Mouse (Mus musculus): Measurements from ENCODE around the gene Omt2a. TPM values are rescaled to one million over a fixed set of nuclear protein-coding genes. Genes with fewer than 3 reads are reported as not detected.
A peak's percentile ranks its signal among the peaks of the same experiment; 100 is the strongest.
"Not testable (repeated sequence)": the region's sequence is repeated elsewhere in the genome, so short reads cannot be mapped to it uniquely, and the experiment has no call there.

Gene Omt2a
- polyA plus RNA-seq, 1 experiment: not detected

DNA sequence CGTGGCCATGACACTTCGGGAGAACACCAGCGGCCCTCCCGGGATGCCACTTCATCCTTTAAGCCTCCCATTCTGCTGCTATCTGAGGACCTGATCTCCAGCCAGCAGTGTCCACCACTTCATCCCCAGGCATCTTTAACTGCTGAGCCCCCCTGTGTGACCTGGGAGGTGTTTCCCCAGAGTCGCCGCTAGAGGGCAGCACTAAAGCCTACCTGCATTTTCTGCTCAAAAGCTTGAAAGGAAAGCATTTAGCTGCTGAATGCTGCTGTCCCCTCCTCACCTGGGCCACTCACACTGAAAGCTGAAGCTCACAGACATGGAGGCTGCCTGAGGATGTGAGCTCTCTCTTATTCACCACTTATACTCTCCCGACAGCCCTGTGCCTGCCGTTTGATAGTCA, 25.7 kb upstream of the Omt2a start:
- WGBS: 25% methylated on average over 8 of the region's 8 CpGs
- not testable (repeated sequence) for H3K27me3 ChIP-seq (ENCODE audit: control insufficient read depth, insufficient read depth, low read length)

DNA sequence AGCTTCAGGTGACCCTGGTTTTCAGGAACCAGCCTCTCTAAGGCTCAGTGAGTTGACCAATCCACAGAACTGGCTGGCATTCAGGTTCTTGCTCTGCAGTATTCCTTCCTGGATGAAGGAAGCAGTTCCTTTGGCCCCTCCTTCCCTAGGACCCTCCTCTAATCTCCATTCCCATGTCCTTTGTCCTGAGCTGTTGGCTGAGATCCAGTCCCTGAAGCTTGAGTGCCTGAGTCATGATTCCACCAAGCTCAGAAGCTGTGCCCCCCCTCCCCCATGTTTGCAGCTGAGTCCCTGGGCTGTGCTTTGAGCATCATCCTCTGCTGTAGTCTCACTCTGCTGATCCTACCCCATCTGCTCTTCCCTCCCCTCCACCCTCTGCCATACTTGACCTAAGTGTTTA, 22.5 kb upstream of the Omt2a start:
- H3K27ac ChIP-seq (ENCODE audit: insufficient read depth, low read length); H3K4me3 ChIP-seq (ENCODE audit: extremely low read depth, insufficient read depth, insufficient read length); H3K4me1 ChIP-seq (ENCODE audit: control insufficient read depth, insufficient read depth, insufficient read length); H3K36me3 ChIP-seq (ENCODE audit: control insufficient read depth, insufficient read depth, low read length); H3K27me3 ChIP-seq (ENCODE audit: control insufficient read depth, insufficient read depth, low read length); DNase-seq (ENCODE audit: low read depth in 1 of 2, low spot score in 2 of 2): not testable (repeated sequence)

More for the DNA sequence above, 25.7 kb upstream of the Omt2a start:
- not testable (repeated sequence) for H3K4me1 ChIP-seq (ENCODE audit: control insufficient read depth, insufficient read depth, insufficient read length); H3K4me3 ChIP-seq (ENCODE audit: extremely low read depth, insufficient read depth, insufficient read length); H3K27ac ChIP-seq (ENCODE audit: insufficient read depth, low read length); H3K36me3 ChIP-seq (ENCODE audit: control insufficient read depth, insufficient read depth, low read length)
- peak; percentile 38; the same call in 1 of the 2 replicates for TF ChIP-seq CTCF (IDR thresholded peaks at IDR 0.05; ENCODE audit: extremely low read depth, insufficient read depth, insufficient read length, insufficient replicate concordance)
- DNase-seq (ENCODE audit: low read depth in 1 of 2, low spot score in 2 of 2): peak in 1 of 2 experiments; percentile 32

DNA sequence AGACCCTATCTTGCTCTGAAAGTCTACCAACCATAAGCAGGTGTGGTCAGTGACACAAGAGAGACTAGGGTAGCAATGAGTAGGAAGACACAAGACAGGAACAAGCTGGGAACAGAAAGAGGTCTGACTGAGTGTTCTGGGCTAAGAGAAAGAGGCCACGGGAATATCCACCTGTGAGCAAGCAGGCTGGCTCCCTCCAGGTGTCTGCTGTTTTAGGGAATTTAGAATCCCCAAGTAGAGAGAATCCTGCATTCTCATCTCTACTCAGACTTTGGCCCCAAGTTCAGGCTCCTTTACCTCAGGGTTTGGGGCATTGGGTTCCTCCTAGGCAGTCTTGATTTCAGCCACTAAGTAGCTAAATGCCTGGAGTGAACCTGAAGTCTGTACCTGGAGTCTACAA, 12.7 kb upstream of the Omt2a start, which contains the start of gene Omt2b:
Omt2b (plus strand) TSS at position 301 of the 400 bp plus-strand sequence.
- not testable (repeated sequence) for H3K27me3 ChIP-seq (ENCODE audit: control insufficient read depth, insufficient read depth, low read length); H3K36me3 ChIP-seq (ENCODE audit: control insufficient read depth, insufficient read depth, low read length); H3K4me3 ChIP-seq (ENCODE audit: extremely low read depth, insufficient read depth, insufficient read length); H3K4me1 ChIP-seq (ENCODE audit: control insufficient read depth, insufficient read depth, insufficient read length); DNase-seq (ENCODE audit: low read depth in 1 of 2, low spot score in 2 of 2); H3K27ac ChIP-seq (ENCODE audit: insufficient read depth, low read length)
- 88% methylated on average over 1 of the region's 1 CpGs for WGBS

DNA sequence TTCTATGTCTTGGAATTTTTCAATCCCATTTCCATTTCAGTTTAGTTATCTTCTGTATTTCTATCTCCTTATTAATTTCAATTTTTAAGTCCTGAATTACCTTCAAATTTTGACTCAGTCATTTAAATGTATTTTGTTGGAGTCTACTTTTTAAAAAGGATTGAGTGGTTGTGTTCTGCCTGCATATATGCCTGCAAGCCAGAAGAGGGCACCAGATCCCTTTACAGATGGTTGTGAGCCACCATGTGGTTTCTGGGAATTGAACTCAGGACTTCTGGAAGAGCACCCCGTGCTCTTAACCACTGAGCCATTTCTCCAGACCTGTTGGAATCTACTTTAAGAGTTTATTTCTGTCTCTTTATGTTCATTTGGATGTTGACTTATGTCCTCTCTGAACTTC, 4.9 kb upstream of the Omt2a start:
- Histone ChIP-seq H3K36me3 (ENCODE audit: control insufficient read depth, insufficient read depth, low read length) (no peaks in the 10 kb centered on the region), H3K4me3 (ENCODE audit: extremely low read depth, insufficient read depth, insufficient read length) (no peak overlapping the region), H3K4me1 (ENCODE audit: control insufficient read depth, insufficient read depth, insufficient read length) (no peaks in the 10 kb centered on the region), H3K27me3 (ENCODE audit: control insufficient read depth, insufficient read depth, low read length) (no peaks in the 10 kb centered on the region), H3K27ac (ENCODE audit: insufficient read depth, low read length) (no peak overlapping the region)
- no peak for DNase-seq (ENCODE audit: low read depth in 1 of 2, low spot score in 2 of 2)
- WGBS: 3% methylated on average over 1 of the region's 1 CpGs
- TF ChIP-seq CTCF (IDR thresholded peaks at IDR 0.05; ENCODE audit: extremely low read depth, insufficient read depth, insufficient read length, insufficient replicate concordance) (no peak), POLR2A (IDR thresholded peaks at IDR 0.05; ENCODE audit: low read depth, low read length) (no peak)

DNA sequence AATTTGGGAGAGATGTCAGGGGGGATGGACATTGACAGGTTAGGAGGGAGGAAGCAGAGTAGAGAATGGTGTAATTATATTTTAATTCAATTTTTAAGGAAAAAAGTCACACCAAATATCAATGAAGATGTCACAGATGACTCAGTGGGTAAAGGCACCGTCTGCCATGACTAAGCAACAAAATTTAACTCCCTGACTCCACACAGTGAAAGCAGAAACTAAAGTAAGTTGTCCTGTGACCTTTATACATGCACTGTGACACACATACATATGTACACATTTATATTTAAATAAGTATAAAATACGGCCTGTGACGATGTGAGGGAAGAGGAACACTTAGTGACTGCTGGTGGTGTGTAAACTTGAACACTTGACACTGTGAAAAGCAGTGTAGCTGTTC, 6.5 kb downstream of the Omt2a start:
- 65% methylated on average over 3 of the region's 3 CpGs for WGBS

DNA sequence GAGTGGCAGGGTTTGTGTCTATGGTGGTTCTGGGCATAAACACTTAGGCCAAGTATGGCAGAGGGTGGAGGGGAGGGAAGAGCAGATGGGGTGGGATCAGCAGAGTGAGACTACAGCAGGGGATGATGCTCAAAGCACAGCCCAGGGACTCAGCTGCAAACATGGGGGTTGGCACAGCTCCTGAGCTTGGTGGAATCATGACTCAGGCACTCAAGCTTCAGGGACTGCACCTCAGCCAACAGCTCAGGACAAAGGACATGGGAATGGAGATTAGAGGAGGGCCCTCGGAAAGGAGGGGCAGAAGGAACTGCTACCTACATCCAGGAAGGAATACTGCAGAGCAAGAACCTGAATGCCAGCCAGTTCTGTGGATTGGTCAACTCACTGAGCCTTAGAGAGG, 15.5 kb downstream of the Omt2a start:
- WGBS: 76% methylated on average over 1 of the region's 1 CpGs
- H3K27ac ChIP-seq (ENCODE audit: insufficient read depth, low read length); H3K27me3 ChIP-seq (ENCODE audit: control insufficient read depth, insufficient read depth, low read length); H3K4me1 ChIP-seq (ENCODE audit: control insufficient read depth, insufficient read depth, insufficient read length); DNase-seq (ENCODE audit: low read depth in 1 of 2, low spot score in 2 of 2); H3K36me3 ChIP-seq (ENCODE audit: control insufficient read depth, insufficient read depth, low read length); H3K4me3 ChIP-seq (ENCODE audit: extremely low read depth, insufficient read depth, insufficient read length): not testable (repeated sequence)

More for the DNA sequence above, 6.5 kb downstream of the Omt2a start:
- H3K27ac ChIP-seq (ENCODE audit: insufficient read depth, low read length); H3K4me1 ChIP-seq (ENCODE audit: control insufficient read depth, insufficient read depth, insufficient read length); H3K27me3 ChIP-seq (ENCODE audit: control insufficient read depth, insufficient read depth, low read length); H3K36me3 ChIP-seq (ENCODE audit: control insufficient read depth, insufficient read depth, low read length); H3K4me3 ChIP-seq (ENCODE audit: extremely low read depth, insufficient read depth, insufficient read length); DNase-seq (ENCODE audit: low read depth in 1 of 2, low spot score in 2 of 2): not testable (repeated sequence)

DNA sequence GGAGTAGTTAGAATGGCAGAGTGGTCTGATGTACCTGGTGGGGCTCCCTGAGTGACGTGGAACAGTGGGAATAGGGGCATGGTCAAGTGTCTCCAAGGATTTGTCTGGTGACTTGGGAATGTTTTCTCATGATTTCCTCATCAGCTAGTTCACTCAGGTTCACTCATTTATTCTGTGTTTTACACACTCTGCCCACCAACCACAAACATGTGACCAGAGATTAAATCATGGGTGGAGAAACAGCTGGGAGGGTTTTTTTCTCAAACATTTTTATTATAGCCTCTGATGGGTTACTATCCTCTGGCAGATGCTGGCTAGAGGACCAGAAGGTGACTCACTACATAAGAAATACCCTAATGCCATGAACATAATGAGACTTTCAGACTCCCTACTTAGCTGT, 16.4 kb downstream of the Omt2a start:
- Histone ChIP-seq H3K4me1 (ENCODE audit: control insufficient read depth, insufficient read depth, insufficient read length) (no peaks in the 10 kb centered on the region), H3K27ac (ENCODE audit: insufficient read depth, low read length) (no peak overlapping the region), H3K27me3 (ENCODE audit: control insufficient read depth, insufficient read depth, low read length) (no peaks in the 10 kb centered on the region), H3K36me3 (ENCODE audit: control insufficient read depth, insufficient read depth, low read length) (no peaks in the 10 kb centered on the region), H3K4me3 (ENCODE audit: extremely low read depth, insufficient read depth, insufficient read length) (no peak overlapping the region)
- DNase-seq (ENCODE audit: low read depth in 1 of 2, low spot score in 2 of 2): no peak
- TF ChIP-seq POLR2A (IDR thresholded peaks at IDR 0.05; ENCODE audit: low read depth, low read length) (no peak), CTCF (IDR thresholded peaks at IDR 0.05; ENCODE audit: extremely low read depth, insufficient read depth, insufficient read length, insufficient replicate concordance) (no peak)
- WGBS: 88% methylated on average over 1 of the region's 1 CpGs

DNA sequence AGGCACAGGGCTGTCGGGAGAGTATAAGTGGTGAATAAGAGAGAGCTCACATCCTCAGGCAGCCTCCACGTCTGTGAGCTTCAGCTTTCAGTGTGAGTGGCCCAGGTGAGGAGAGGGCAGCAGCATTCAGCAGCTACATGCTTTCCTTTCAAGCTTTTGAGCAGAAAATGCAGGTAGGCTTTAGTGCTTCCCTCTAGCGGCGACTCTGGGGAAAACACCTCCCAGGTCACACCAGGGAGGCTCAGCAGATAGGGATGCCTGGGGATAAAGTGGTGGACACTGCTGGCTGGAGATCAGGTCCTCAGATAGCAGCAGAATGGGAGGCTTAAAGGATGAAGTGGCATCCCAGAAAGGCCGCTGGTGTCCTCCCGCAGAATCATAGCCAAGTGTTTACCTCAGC, 18.5 kb downstream of the Omt2a start:
- WGBS: 16% methylated on average over 6 of the region's 6 CpGs
- H3K27ac ChIP-seq (ENCODE audit: insufficient read depth, low read length); H3K36me3 ChIP-seq (ENCODE audit: control insufficient read depth, insufficient read depth, low read length); H3K27me3 ChIP-seq (ENCODE audit: control insufficient read depth, insufficient read depth, low read length); H3K4me1 ChIP-seq (ENCODE audit: control insufficient read depth, insufficient read depth, insufficient read length); H3K4me3 ChIP-seq (ENCODE audit: extremely low read depth, insufficient read depth, insufficient read length): not testable (repeated sequence)
- peak; percentile 46; the same call in 1 of the 2 replicates for TF ChIP-seq CTCF (IDR thresholded peaks at IDR 0.05; ENCODE audit: extremely low read depth, insufficient read depth, insufficient read length, insufficient replicate concordance)
- peak in 1 of 2 experiments; percentile 3 for DNase-seq (ENCODE audit: low read depth in 1 of 2, low spot score in 2 of 2)

DNA sequence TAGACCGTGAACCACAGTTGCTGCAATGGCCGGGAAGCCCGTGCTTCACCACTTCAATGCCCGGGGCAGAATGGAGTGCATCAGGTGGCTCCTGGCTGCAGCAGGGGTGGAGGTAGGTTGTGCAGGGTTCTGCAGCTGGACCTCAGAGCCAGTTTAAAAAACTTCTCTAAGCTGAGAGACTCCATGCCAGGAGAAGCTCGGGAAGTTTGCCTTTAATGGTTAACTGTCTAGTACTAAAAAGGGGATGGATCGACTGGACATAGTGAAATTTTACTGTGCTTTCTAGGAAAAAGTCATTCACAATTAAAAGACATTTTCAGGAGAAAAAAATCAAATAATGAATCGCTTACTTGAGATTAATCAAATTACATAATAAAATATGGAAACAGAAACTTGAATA, 19.8 kb downstream of the Omt2a start:
- WGBS: 80% methylated on average over 5 of the region's 7 CpGs

DNA sequence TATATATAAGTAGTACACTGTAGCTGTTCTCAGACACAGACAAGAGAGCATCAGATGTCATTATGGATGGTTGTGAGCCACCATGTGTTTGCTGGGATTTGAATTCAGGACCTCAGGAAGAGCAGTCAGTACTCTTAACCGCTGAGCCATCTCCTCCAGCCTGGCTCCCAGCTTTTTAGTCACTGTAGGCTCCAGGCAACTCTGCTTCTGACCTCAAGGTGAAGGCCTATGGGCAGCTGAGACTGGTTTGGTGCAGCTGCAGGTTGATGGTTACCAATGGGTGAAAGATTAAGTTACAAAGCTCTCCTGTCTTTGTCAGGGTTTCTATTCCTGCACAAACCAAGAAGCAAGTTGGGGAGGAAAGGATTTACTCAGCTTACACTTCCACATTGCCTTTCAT, 20.9 kb downstream of the Omt2a start:
- not testable (repeated sequence) for H3K4me3 ChIP-seq (ENCODE audit: extremely low read depth, insufficient read depth, insufficient read length); DNase-seq (ENCODE audit: low read depth in 1 of 2, low spot score in 2 of 2)
- 64% methylated on average over 1 of the region's 1 CpGs for WGBS

More for the DNA sequence above, 19.8 kb downstream of the Omt2a start:
- H3K36me3 ChIP-seq (ENCODE audit: control insufficient read depth, insufficient read depth, low read length); H3K4me1 ChIP-seq (ENCODE audit: control insufficient read depth, insufficient read depth, insufficient read length); H3K4me3 ChIP-seq (ENCODE audit: extremely low read depth, insufficient read depth, insufficient read length); H3K27me3 ChIP-seq (ENCODE audit: control insufficient read depth, insufficient read depth, low read length); H3K27ac ChIP-seq (ENCODE audit: insufficient read depth, low read length); DNase-seq (ENCODE audit: low read depth in 1 of 2, low spot score in 2 of 2): not testable (repeated sequence)

DNA sequence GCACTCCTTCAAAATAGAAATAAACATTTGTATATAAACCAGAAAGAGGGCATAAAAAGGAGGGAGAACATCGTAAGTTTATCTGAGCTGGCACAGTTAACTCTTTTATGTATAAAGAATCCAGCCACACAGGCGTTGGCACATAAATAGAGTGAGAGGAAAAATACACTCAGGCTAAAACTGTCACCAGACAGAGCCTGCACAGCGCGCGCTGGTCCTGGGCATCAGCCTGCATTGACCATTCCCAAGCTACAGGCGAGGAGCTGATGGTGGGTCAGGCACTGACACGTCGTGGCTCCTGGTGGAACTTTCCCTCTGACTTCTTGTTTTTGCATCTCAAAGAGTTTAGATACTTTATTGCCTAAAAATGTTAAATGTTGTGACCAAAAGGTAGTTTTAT, 22.1 kb downstream of the Omt2a start:
- H3K4me1 ChIP-seq (ENCODE audit: control insufficient read depth, insufficient read depth, insufficient read length); H3K27ac ChIP-seq (ENCODE audit: insufficient read depth, low read length); DNase-seq (ENCODE audit: low read depth in 1 of 2, low spot score in 2 of 2); H3K36me3 ChIP-seq (ENCODE audit: control insufficient read depth, insufficient read depth, low read length); H3K4me3 ChIP-seq (ENCODE audit: extremely low read depth, insufficient read depth, insufficient read length); H3K27me3 ChIP-seq (ENCODE audit: control insufficient read depth, insufficient read depth, low read length): not testable (repeated sequence)
- whole genome bisulfite sequencing: 89% methylated on average over 8 of the region's 8 CpGs

More for the DNA sequence above, 20.9 kb downstream of the Omt2a start:
- not testable (repeated sequence) for H3K4me1 ChIP-seq (ENCODE audit: control insufficient read depth, insufficient read depth, insufficient read length); H3K27me3 ChIP-seq (ENCODE audit: control insufficient read depth, insufficient read depth, low read length); H3K36me3 ChIP-seq (ENCODE audit: control insufficient read depth, insufficient read depth, low read length); H3K27ac ChIP-seq (ENCODE audit: insufficient read depth, low read length)

Data from spleen, adult 2 months (tissue).